Mouse (Mus musculus) thymus, postnatal 10 days (tissue): Measurements from ENCODE around the gene Spdye4b.
"Not testable (repeated sequence)": the region's sequence is repeated elsewhere in the genome, so short reads cannot be mapped to it uniquely, and the experiment has no call there.

ENCODE experiments used
- DNase-seq, 2 experiments: peaks; one replicate each; pipeline ENCODE4 v3.0.0; 2021; ENCODE audit warnings: low spot score in 2 of 2

The Spdye4b gene

GRCm38 (mm10) chr5:143180255-143181076 is at the start of gene Spdye4b, which contains the start of gene Rbak:
Gene Spdye4b (plus strand): TSS chr5:143181017.
Gene Rbak (minus strand): TSS chr5:143180775.
- peak; percentile 85 to 86 for DNase-seq

- peak; percentile 50 to 56 for DNase-seq
These were observed 47.8 kb upstream of the Spdye4b start for GRCm38 (mm10) chr5:143132935-143133514.

- DNase-seq: not testable (repeated sequence)
These were observed 46.4 kb upstream of the Spdye4b start for GRCm38 (mm10) chr5:143134216-143135010.

- DNase-seq: no peak
These were observed 45.8 kb upstream of the Spdye4b start for GRCm38 (mm10) chr5:143135042-143135441.

GRCm38 (mm10) chr5:143137580-143137979 is 43.2 kb upstream of the Spdye4b start:
- no peak for DNase-seq

- no peak for DNase-seq
These were observed 33.3 kb upstream of the Spdye4b start, which contains the start of gene Olfr718-ps1 for GRCm38 (mm10) chr5:143147481-143147880. Gene Olfr718-ps1 (minus strand): TSS chr5:143147581.

GRCm38 (mm10) chr5:143148661-143149060 is 32.2 kb upstream of the Spdye4b start:
- no peak for DNase-seq

- DNase-seq: no peak
These were observed 31.3 kb upstream of the Spdye4b start for GRCm38 (mm10) chr5:143149536-143149935.

- DNase-seq: no peak
These were observed 30.8 kb upstream of the Spdye4b start for GRCm38 (mm10) chr5:143150044-143150443.

- DNase-seq: no peak
These were observed 27.1 kb upstream of the Spdye4b start for GRCm38 (mm10) chr5:143153756-143154155.

- no peak for DNase-seq
These were observed 25.3 kb upstream of the Spdye4b start for GRCm38 (mm10) chr5:143155534-143155933.

- no peak for DNase-seq
These were observed 15.2 kb upstream of the Spdye4b start for GRCm38 (mm10) chr5:143165508-143166070.

- no peak for DNase-seq
These were observed 4.8 kb upstream of the Spdye4b start for GRCm38 (mm10) chr5:143175970-143176369.

- DNase-seq: no peak
These were observed 3.1 kb upstream of the Spdye4b start for GRCm38 (mm10) chr5:143177541-143178200.

GRCm38 (mm10) chr5:143179179-143179578 is 1.6 kb upstream of the Spdye4b start:
- no peak for DNase-seq

GRCm38 (mm10) chr5:143188014-143188413 is 7.2 kb downstream of the Spdye4b start:
- not testable (repeated sequence) for DNase-seq

GRCm38 (mm10) chr5:143192806-143193205 is 12.0 kb downstream of the Spdye4b start:
- DNase-seq: no peak

- DNase-seq: not testable (repeated sequence)
These were observed 13.9 kb downstream of the Spdye4b start for GRCm38 (mm10) chr5:143194747-143195146.

GRCm38 (mm10) chr5:143195166-143195565 is 14.3 kb downstream of the Spdye4b start:
- DNase-seq: no peak

GRCm38 (mm10) chr5:143196506-143196905 is 15.7 kb downstream of the Spdye4b start:
- no peak for DNase-seq

GRCm38 (mm10) chr5:143205015-143205414 is 24.2 kb downstream of the Spdye4b start:
- no peak for DNase-seq
